Mouse (Mus musculus) embryo, embryonic 10.5 days (tissue): ENCODE data around the gene Aipl1.

Experiments used
- DNase-seq: peaks from one replicate; pipeline ENCODE4 v3.0.0-alpha.2; 2015; ENCODE audit warnings: low spot score

Gene Aipl1

DNA sequence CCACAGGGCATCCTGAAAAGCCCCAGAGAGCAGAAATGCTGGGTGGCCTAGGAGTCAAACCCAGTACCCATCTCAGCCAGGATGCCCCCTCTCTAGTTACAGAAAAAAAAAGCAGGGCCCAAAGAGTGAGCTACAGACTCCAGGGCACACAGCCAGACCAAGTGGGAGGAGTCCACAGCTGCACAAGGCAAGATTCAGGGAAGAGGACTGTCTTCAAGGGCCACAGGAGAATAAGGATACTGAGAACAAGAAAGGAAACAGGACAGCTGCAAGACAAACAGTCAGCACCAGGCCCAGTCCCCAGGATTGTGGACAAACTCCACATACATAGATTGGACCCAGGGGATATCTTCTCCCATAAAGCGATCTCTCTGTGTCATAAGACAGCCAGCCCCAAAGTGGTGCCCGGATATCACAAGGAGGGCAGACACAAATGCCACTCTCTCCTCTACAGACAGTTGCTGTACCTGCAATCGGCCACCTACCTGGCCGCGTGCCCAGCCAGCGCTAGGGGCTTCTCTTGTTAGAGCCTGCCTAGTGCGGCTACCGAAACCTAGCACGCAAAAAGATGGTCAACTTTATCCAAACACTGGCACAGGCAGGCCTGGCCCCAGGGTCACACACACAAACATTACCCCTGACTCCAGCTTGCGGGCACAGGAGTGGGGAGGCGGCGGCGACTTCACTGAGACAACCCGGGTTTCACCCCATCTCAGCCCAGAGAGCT is 13.0 kb upstream of the Aipl1 start:
- DNase-seq: no peak

DNA sequence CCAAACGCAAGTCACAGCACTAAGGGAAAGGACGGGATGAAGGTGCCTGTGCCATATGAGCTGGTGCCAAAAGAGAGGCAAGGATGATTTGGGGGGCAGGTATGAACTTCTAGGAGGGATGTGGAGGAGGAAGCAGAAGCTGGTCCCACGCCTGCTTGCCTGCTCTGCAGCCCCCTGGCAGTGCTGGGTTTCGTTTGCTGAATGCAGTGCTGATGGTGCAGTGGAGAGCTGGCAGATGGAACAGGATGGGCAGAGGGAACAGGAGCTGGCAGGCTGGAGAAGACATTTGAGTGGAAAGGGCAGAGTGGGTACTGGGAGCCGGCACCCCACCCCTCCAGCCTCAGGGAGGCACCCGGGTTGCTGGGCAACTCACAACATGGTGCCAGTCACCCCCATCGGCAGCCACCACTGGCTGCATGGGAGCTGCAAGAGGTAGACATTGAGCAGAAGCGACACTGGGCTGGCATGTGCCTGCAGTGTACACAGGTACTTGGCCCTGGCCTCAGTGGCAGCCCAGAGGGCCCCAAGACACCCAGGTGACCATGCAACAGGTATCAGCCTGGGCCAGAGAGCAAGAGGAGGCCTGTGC is 12.0 kb upstream of the Aipl1 start:
- no peak for DNase-seq

DNA sequence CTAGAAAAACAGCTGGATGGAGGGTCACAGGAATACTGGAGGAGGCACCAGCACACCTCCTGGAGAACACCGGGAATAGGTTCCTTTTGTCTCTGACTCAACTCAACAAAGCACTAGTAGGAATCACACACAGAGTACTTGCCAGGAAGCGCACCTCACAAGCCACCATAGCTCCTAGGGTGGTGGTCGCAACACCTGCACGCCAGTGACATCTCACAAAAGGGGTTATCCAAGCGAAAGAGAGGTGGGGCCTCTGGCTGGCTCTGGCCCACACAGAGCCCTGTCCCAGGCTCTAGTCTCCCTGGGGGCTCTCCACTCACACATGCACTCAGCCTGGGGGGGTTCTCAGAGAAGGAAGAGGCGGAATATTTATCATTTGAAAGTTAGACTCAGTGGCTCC is 11.4 kb upstream of the Aipl1 start:
- no peak for DNase-seq

DNA sequence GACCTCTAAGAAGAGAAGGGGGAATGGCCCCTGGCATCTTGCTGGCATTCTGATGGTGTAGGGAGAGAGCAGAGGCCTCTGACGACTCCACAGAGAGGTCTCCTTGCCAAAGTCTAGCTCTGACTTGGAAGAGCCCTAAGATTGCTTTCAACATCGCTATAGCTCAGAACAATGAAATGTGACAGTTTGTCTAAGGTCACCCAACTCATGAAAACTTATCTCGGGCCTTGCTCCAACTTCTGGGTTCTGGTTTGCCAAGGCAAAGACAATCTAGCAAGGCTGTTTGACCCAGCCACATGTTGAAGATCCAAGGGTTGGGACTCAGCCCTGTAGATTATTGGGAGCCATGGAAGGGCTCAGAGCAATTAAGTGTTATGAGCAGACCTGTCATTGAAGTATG is 6.9 kb upstream of the Aipl1 start:
- no peak for DNase-seq

DNA sequence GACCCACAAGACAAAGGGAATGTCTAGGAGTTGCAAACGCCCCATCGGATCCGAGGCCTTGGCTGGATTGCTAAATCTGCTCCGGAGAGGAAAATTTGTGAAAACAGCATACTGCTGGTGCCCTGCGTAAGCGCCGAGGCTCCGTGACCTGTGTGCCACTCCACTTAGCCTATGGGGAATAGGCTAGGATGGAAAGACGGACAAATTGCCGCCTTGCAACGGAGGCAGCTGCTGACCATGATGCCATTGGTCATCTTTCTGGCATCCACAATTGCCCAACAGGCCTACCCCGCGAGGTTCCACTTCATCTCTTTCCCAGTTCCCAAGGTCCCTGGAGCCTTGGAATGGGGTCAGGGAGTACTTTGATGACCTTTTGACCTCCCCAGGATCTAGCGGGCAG is 5.3 kb upstream of the Aipl1 start:
- peak; percentile 55 for DNase-seq

DNA sequence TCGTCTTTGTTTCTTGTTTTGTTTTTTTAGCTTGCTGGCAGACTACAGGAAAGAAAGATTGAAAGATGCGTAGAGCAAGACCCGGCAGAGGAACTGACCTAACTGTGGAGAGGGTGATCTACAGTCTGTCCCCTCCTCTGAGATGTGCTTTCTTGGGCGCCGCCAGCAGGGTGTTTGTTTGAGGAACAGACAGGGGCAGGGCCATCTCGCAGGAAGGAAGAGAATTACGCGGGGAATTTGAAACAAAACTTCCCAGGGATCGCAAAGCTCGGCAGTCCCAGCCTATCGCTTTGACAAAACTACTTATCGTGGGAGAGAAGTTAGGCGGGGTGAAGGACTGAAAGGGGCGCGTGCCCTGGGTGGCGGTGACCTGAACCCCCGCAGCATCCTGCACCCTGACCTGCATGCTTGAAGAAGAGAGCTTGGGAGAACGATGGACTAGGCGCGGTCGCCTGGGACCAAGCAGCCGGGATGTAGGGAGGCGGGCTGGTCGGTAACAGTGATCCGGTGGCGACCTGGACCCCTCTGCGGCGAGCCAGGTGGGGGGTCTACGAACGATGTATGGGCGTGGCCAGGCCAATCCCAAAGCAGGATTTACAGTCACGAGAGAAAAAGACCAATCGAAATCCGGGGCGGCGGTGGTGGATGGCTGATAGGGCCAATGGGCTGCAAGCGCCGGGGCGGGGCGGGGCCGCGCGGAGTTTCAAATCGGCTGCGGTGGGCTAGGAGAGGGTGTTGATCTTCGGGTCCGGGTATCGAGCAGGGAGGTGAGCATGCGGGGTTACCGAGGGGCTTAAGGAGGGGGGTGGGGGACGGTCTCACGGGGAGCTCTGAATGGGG is 4.7 kb upstream of the Aipl1 start, which contains the start of gene Pimreg:
Gene Pimreg, plus strand, starts transcription at position 265 of the 840 bp plus-strand sequence.
- peak; percentile 98 for DNase-seq

DNA sequence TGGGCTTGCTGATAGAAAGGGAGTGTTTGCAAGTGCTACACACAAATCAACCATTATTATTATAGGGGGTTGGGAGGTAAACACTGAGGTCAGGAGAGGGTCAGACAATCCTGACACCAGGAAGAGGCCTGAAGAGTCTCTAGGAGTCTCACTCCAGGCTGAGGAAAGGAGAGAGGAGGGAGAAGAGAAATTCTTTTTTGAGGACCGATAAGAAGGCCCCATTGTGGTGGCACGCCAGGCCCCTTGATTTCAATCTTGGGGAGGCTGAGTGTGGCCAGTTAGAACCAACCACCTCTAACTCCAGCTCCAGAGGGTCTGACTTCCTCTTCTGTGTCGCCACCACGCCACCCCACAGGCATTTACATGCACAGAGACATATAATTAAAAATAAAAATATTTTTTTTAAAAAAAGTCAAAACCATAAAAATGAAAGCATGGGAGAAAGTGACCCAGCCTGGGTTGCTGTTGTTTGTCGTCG is 4.0 kb upstream of the Aipl1 start:
- DNase-seq: peak; percentile 35

DNA sequence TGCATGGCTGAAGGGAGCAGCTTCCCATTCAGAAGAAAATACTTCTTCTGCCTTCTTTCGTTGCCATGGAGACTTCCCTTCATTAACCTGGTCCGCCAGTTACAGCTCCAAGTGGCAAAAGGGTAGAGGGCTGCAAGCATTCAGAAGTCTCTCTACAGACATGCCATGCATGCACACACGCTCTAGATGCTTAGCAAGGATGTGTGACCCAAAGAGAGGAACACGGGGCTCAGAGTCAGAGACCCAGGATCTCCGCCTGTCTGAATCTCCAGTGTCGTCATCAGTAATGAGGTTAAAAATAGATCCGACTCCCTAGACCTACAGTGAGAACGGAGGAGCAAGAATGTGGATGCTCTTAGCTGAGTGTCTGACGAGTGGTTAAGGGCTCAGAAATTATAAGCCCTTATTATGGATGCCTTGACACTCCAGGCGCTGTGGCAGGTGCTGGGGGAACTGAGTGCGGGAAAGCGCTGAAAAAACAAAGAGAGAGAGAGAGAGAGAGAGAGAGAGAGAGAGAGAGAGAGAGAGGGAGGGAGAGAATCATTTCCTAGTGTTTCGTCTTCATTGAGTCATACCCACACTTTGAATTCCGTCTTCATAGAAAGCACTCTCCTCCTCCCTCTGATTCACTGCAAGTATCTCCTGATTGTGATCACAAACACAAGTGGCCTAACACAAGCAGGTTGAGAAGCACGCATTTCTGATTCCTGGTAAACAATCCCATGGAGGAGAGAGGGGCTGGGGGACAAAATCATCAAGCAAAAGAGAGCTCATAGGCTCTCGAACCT is 2.5 kb upstream of the Aipl1 start:
- DNase-seq: peak; percentile 41

DNA sequence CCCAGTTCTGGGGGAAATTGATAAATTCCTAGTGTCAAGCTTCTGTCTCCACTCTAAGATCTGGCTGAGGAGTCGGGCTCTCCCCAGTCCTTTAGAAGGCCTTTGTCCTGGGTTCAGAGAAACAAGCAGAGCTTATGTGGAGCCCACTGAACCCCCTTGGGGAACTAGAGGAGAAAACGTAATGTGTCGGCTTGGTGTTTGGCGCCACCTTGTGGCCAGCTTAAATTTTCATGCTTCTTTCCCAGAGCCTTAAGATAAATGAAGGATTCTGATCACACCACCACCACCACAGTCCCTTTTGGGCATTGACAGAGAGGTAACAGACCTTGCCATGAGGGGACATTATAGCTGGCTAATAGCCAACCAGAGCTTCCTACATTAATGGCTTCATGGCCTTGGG is 687 bp upstream of the Aipl1 start:
- DNase-seq: peak; percentile 92

DNA sequence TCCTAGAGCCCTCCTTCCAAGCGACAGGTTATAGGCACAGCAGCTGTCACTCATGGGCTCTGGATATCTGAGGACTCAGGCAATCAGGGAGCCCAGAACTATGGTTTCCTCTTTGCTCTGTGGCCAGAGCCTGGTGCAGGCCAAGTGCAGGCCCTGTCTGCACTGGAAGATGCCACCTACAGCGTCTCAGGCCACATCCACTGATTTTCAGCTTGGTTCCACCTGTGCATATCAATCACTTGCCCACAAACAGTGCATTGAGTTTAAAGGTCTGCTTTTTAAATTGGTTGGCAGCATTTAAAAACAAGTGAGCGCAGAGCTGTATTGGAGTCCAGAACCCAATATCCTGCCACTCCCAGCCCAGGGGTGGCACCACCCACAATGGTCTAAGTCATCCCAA is 4.7 kb downstream of the Aipl1 start:
- no peak for DNase-seq

DNA sequence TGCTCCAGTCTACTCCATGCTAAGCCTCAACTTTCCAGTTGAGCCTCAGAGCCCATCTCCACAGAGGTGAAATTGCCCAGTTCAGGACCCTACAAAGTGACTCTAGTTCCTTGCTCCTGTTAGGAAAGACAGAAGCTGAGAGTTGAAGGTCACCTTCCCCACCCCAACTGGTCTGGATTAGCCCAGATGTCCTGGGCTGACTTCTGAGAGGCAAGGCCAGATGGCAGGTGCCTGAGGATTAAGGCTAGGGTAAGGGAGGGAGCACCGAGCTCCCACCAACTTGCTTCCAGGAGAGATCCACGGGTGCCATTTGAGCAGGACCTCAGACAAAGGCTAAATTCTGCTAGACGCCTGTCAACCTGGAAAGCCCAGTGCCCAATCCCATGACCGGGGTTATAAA is 5.2 kb downstream of the Aipl1 start:
- DNase-seq: no peak

DNA sequence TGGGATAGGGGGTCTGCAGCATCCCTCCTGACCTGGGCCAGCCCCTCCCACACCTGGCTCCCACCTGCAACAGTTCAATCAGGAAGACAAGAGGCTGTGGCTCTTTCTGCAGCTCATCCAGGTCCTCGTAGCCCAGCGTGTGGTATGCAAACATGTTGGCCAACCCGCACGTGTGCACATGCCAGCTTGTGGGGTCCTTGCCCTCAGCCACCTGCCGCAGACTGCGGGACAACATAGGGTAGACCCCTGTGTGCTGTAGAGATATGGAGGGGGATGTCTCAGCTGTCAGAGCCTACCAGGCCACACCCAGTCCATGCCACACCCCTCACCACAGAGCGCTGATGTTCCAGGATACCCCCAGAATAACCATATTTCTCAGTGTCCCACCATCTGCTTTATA is 6.0 kb downstream of the Aipl1 start:
- DNase-seq: no peak

DNA sequence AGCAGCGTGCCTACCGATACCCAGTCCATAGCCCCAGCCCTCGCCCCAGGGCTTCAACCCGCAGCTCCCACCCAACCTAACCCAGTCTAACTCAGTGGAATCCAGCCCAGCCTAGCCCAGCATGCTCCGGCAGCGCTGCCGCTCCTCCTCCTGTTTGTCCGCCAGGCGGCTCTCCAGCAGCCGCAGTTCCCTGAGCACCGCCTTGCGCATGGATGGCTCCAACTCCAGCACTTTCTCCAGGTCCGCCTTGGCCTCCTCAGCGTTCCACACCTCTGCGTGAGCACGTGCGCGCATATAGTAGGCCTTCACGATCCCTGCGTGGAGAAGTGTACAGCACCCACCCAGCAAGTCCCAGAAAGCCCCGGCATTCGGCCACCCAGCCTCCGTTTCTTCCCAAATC is 8.2 kb downstream of the Aipl1 start:
- peak; percentile 75 for DNase-seq

DNA sequence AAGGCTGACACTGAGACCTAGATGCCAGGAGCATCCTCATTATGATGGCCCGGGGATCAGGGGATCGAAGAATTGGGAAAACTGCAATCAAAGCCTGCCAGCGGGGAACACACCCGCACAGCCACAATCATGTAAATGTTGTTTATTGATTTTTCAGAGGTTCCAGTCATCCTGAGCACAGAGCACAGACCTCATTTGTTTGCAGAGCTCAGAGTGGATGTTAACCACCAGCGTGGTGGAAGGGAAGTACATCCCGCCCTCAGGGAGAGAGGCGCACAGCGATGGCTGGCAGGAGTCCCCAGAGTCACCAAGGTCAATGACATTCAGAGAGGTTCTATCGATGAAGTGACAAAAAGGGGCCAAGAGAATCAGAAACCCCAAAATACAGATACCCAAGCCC is 9.5 kb downstream of the Aipl1 start:
- DNase-seq: no peak

DNA sequence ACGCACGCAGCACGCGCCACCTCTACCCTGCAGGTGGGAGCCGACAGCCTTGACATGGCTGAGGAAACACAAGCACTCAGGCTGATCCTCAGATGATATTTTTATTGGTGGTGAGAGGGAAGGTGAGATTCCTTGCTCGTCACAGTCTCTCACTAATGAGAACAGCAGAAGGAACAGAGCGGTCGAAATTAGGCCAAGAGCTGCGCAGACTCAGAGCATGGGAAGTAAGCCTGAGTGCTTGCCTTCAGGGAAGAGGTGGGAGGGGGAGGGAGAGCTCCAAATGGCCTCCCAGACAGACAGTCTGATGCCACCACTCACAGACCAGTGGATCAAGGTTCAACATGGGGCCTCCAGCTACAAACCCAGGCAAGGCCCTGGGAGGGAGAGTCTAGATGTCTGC is 10.8 kb downstream of the Aipl1 start:
- no peak for DNase-seq

DNA sequence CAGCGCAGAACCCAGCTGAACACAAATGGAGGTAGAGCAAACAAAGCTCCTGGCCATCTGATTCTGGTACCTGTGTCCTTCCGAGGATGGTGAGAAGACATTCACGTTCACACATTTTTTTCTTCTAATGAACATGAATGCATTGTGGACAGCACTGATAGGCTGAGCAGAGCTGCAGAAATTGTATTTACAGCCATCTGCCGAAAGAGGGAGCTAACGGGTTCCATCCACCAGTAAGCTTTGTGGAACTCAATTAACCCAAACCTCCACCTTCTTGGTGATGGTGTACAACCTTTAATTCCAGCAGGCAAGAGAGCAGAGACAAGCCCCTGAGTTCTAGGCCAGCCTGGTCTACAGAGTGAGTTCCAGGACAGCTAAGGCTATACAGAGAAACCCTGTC is 11.5 kb downstream of the Aipl1 start:
- DNase-seq: peak; percentile 67

DNA sequence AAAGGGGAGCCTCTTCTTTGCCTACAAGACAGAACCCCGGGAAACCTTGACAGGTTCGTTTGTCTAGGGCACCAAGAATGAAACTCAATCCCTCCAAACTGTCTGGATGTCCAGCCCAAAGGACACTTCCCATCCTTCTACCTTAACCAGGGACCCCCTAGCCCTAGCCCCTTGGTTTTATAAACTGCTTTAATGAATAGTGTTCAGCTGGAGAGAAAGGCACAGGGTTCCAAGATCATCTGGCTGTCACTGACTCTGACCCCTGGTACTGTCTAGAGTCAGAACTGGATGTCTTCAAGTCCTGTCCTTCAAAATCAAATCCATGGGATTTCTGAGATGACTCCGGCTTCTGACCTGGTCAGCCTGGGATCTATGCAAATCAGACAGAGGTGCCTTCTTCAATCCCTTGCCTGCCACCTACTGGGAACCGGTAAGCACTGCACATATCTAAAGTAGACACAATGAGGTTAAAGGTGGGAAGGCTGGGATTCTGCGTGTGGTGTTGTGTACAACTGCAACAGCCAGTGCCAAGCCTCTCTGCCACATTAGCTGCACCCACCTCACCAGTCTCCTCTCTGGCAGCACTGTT is 13.0 kb downstream of the Aipl1 start:
- DNase-seq: peak; percentile 85

DNA sequence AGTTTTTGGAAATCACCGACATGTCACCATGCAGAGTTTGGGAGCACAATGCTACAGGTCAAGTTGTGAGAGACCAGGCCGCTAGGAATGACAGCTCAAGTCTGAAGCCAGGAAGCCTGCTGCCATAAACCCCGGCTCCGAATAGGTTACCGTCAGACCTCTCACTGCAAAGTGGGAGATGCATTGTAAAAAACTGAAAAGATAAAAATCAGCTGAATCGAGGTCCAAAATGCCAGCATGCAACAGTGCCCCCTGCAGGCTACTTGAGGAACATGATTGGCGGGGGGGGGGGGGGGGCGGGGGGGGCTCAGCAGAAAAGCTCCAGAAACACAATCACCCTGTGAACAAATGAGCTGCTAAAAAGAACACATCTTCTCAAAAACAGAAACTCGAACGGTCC is 13.7 kb downstream of the Aipl1 start:
- no peak for DNase-seq

DNA sequence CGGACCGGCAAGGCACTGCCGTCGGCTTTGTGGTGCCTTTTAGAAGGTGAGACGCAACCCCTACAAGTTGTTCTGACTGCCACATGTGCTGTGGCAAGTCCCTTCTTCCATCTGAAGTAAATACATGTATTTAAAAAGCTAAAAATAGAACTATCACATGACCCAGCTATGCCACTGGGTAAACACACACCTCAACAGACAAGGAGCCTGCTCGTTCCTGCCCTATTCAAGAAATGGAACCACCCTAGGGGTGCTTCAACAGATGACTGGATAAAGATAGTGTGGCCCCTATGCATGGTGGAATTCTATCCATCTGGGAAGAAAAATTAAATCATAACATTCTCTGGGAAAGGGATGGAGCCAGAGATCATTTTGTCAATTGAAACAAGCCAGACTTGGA is 14.5 kb downstream of the Aipl1 start:
- no peak for DNase-seq

DNA sequence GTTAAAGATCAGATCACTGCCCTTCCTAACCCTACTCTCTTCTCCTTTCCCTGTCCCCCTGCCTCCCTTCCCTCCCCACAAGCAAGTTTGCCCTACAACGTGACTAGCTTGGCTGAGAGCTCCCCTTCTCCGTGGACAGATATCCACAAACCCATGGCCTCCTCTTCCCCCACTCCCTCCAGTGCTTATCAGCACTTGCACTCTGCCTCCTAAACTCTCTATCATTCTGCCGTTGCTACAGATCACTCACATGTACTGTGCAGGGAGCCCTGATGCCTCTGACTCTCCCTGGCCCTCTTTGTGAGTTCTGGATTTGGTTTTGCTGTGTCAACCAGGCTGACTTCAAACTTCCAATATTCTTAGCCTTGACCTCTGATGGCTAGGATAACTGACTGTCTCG is 16.3 kb downstream of the Aipl1 start:
- DNase-seq: no peak

DNA sequence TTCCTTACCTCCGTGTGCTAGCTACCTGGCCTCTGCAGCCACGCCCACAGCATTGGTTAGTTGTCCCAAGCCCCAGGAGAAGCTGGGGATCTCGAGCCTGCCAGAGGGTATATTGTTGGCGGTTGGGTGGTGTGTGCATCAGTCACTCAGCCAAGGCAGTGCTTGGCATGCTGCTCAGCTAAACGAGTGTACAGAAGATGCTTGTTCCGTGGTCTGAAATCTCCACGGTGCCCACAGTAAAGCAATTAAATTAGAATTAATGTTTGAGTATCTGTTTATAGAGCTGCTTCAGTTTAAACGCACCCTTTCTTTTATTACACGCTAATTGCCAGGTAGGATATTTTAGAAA is 20.1 kb downstream of the Aipl1 start:
- DNase-seq: no peak
